Mouse (Mus musculus): ENCODE measurements at regions not wholly inside any gene's neighbourhood (a gene's known extent, or its start where the extent isn't known, plus 50 kb on each side); places are given as distances from the start of the nearest gene placed in this dataset.

- TF ChIP-seq GATA1 (IDR thresholded peaks at IDR 0.05; ENCODE audit: borderline replicate concordance, low read length) (no peak), FLI1 (IDR thresholded peaks at IDR 0.05; ENCODE audit: low read length) (no peak)
These were observed 277.5 kb downstream of the Aldoart1 start for GRCm38 (mm10) chr4:72574946-72575345.
